In the genomic region with DNA sequence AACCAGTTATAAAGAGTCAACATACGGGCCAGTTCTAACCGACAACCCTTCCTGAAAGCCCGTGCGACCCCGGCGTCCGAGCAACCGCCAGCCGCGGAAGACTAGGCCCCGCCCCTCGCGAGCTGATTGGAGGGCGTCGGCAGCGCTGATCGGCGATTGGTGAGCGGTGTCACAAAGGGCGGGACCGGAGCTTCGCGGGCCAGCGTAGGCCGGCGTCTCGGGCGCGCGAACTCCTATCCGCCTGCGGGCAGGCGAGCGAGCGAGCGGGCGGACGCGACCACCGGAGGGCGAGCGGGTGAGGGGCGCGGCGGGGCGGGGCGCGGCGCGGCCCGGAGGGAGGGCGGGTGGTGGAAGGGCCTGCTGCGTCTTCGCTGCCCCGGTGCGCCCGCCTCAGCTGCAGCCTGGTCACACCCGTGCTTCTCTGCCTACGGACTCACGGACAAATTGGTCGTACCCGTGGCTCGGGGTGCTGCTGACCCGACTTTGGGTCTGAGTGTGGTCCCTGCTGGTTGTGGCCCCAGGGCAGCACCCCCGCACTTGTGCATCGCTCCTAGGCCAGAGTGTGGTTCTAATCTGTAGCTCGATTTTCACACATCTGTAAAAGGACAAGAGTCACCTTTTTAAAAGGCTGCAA, we compare ENCODE assay signal across 1 mouse cellular context.
TF ChIP-seq lines count a peak whose summit lies in the region.

A gene (plus strand): TSS at position 205 of the 634 bp plus-strand sequence.

TF ChIP-seq in MEL, 35 proteins besides CTCF, POLR2A, EP300 and RAD21 (continued from another document):
- TF ChIP-seq NRF1 (IDR thresholded peaks at IDR 0.05; ENCODE audit: insufficient read depth, low read depth, low read length, poor library complexity, severe bottlenecking), result 0 out of 2 replicates have a peak, but pooled peaks have one; percentile 13
- TF ChIP-seq MAX (IDR thresholded peaks at IDR 0.05; ENCODE audit: low read length), result no peak; the same call in 1 of the 2 replicates
- no peak for TF ChIP-seq E2F4 (IDR thresholded peaks at IDR 0.05; ENCODE audit: borderline replicate concordance, low read depth, low read length)
- TF ChIP-seq TBP (IDR thresholded peaks at IDR 0.05; ENCODE audit: low read depth, low read length), result no peak
- TF ChIP-seq TCF12 (IDR thresholded peaks at IDR 0.05; ENCODE audit: low read depth, low read length), result peak; percentile 45; the same call in 1 of the 2 replicates
- TF ChIP-seq NELFE (IDR thresholded peaks at IDR 0.05; ENCODE audit: low read depth, low read length), result peak; percentile 69
- no peak for TF ChIP-seq KAT2A (conservative IDR thresholded peaks at IDR 0.05; ENCODE audit: low read depth, low read length)
- TF ChIP-seq POLR2AphosphoS2 (IDR thresholded peaks at IDR 0.05; ENCODE audit: low read length), result peak; percentile 58; the same call in 1 of the 2 replicates
- TF ChIP-seq TAL1 (IDR thresholded peaks at IDR 0.05; ENCODE audit: low read length), result no peak
- no peak for TF ChIP-seq MAZ (IDR thresholded peaks at IDR 0.05; ENCODE audit: low read depth, low read length)
